8 mouse cellular contexts compared by ENCODE assay signal in genomic region chr6:125009181-125010073, GRCm38 (mm10). TPM values are rescaled to one million over a fixed set of nuclear protein-coding genes. Genes with fewer than 3 reads are reported as not detected.
DNase-seq lines count a peak whose midpoint lies in the region; ATAC-seq and TF ChIP-seq lines count a peak whose summit lies in the region.

No protein-coding gene starts in this region.

- ATAC-seq in heart, embryonic 16.5 days (replicated peaks; ENCODE audit: extremely low read depth, insufficient read depth, low FRiP score) = peak; percentile 82
- ATAC-seq in lung, embryonic 14.5 days (ENCODE audit: insufficient read depth) = peak; percentile 85
- peak; percentile 62 for ATAC-seq in neutrophil, adult 5-6 weeks (ENCODE audit: extremely low read depth, insufficient number of reproducible peaks, low FRiP score, poor library complexity, severe bottlenecking)

- H3K36me3 ChIP-seq in ES-Bruce4 (ENCODE audit: control insufficient read depth, insufficient read depth, low read length, poor library complexity, severe bottlenecking) = peaks cover 6% of the 10 kb centered on the region
- peaks cover 14% of the 10 kb centered on the region for H3K36me3 ChIP-seq in heart, embryonic 16.5 days (ENCODE audit: control insufficient read depth, insufficient read depth)
- H3K36me3 ChIP-seq in lung, embryonic 14.5 days (ENCODE audit: insufficient read depth) = peaks cover 30% of the 10 kb centered on the region

- peak; percentile 63 for DNase-seq in c-Kit-positive CD71-negative TER-119-negative erythroid progenitor cells, embryonic 14.5 days (ENCODE audit: low read depth)
- DNase-seq in fibroblast of lung, adult 2 months (ENCODE audit: low read depth) = peak; percentile 33
- DNase-seq in kidney, postnatal 25 days = peak; percentile 90 to 96
- DNase-seq in lung, embryonic 14.5 days = peak; percentile 90
- DNase-seq in testis, postnatal 10 days (ENCODE audit: low spot score) = peak; percentile 85

- peak overlapping the region; percentile 83 for H3K4me2 ChIP-seq in heart, embryonic 16.5 days (ENCODE audit: low read depth, low read length)
- peak overlapping the region; percentile 84 for H3K4me2 ChIP-seq in lung, embryonic 14.5 days

- peak overlapping the region; percentile 47 for H3K27ac ChIP-seq in ES-Bruce4 (ENCODE audit: insufficient read depth, low read length)
- H3K27ac ChIP-seq in heart, embryonic 16.5 days (ENCODE audit: low read length) = peak overlapping the region; percentile 99
- H3K27ac ChIP-seq in lung, embryonic 14.5 days (ENCODE audit: low read depth) = peak overlapping the region; percentile 98

- H3K9me3 ChIP-seq in ES-Bruce4 (replicated peaks; ENCODE audit: control insufficient read depth, insufficient read depth, low read length, poor library complexity, severe bottlenecking) = no peaks in the 10 kb centered on the region
- H3K9me3 ChIP-seq in heart, embryonic 16.5 days (replicated peaks; ENCODE audit: control insufficient read depth, low read length) = no peaks in the 10 kb centered on the region
- no peaks in the 10 kb centered on the region for H3K9me3 ChIP-seq in lung, embryonic 14.5 days (ENCODE audit: low read depth, low read length)

- H3K9ac ChIP-seq in ES-Bruce4 (ENCODE audit: low read depth, poor library complexity, severe bottlenecking) = peak overlapping the region; percentile 98
- peak overlapping the region; percentile 94 for H3K9ac ChIP-seq in heart, embryonic 16.5 days (ENCODE audit: low read length)
- H3K9ac ChIP-seq in lung, embryonic 14.5 days = peak overlapping the region; percentile 90

- TF ChIP-seq CTCF in ES-Bruce4 (IDR thresholded peaks at IDR 0.05; ENCODE audit: low read depth, low read length) = no peak
- TF ChIP-seq CTCF in lung, embryonic 14.5 days (IDR thresholded peaks at IDR 0.05; ENCODE audit: low read depth) = no peak

- no peak for TF ChIP-seq EP300 in ES-Bruce4 (IDR thresholded peaks at IDR 0.05; ENCODE audit: insufficient read depth, low read depth, low read length)

- no peaks in the 10 kb centered on the region for H3K27me3 ChIP-seq in ES-Bruce4 (ENCODE audit: control insufficient read depth, insufficient read depth, low read length, poor library complexity, severe bottlenecking)
- no peaks in the 10 kb centered on the region for H3K27me3 ChIP-seq in heart, embryonic 16.5 days (ENCODE audit: control insufficient read depth, insufficient read depth, low read length)
- H3K27me3 ChIP-seq in lung, embryonic 14.5 days (ENCODE audit: insufficient read depth, low read length) = no peaks in the 10 kb centered on the region

- H3K4me1 ChIP-seq in ES-Bruce4 (ENCODE audit: control insufficient read depth, insufficient read depth, low read length) = peaks cover 2% of the 10 kb centered on the region
- H3K4me1 ChIP-seq in heart, embryonic 16.5 days (ENCODE audit: control insufficient read depth, insufficient read depth, low read length) = peaks cover 14% of the 10 kb centered on the region
- H3K4me1 ChIP-seq in lung, embryonic 14.5 days (ENCODE audit: insufficient read depth) = no peaks in the 10 kb centered on the region

- TF ChIP-seq POLR2A in ES-Bruce4 (IDR thresholded peaks at IDR 0.05; ENCODE audit: insufficient read depth, low read length) = no peak

- WGBS in heart, embryonic 16.5 days = under 1% methylated on average over 62 of the region's 78 CpGs
- WGBS in lung, embryonic 14.5 days = under 1% methylated on average over 74 of the region's 78 CpGs

- peak overlapping the region; percentile 86 for H3K4me3 ChIP-seq in ES-Bruce4 (ENCODE audit: low read depth, low read length)
- H3K4me3 ChIP-seq in heart, embryonic 16.5 days (ENCODE audit: low read length) = peak overlapping the region; percentile 79
- H3K4me3 ChIP-seq in lung, embryonic 14.5 days (ENCODE audit: low read depth, low read length) = peak overlapping the region; percentile 78

RNA-seq across cellular contexts. Expression of gene Zfp384, which starts 0.5 kb away (rescaled TPM):
- polyA plus RNA-seq in ES-Bruce4 (2011; ENCODE audit: insufficient read depth, insufficient read length, low read depth, missing spikeins) = 32.4 and 33.8 TPM in 2 replicates
- polyA plus RNA-seq in heart, embryonic 16.5 days (2015; fragmentation: Nextera tagmentation; extraction: Ambion mirVana) = 8.7 and 9.6 TPM in 2 replicates
- 13.2 and 14.8 TPM in 2 replicates for polyA plus RNA-seq in lung, embryonic 14.5 days (2014; fragmentation: Nextera tagmentation; extraction: Ambion mirVana)
- 45.1 and 58.1 TPM in 2 replicates for total RNA-seq in neutrophil, adult 5-6 weeks (2017)

RNA-seq across cellular contexts. Expression of gene Pianp, which starts 12.9 kb away (rescaled TPM):
- polyA plus RNA-seq in ES-Bruce4 (2011; ENCODE audit: insufficient read depth, insufficient read length, low read depth, missing spikeins) = 14.3 and 21.4 TPM in 2 replicates
- polyA plus RNA-seq in heart, embryonic 16.5 days (2015; fragmentation: Nextera tagmentation; extraction: Ambion mirVana) = 0.54 and 0.70 TPM in 2 replicates
- polyA plus RNA-seq in lung, embryonic 14.5 days (2014; fragmentation: Nextera tagmentation; extraction: Ambion mirVana) = 0.39 and 0.59 TPM in 2 replicates
- not detected in 2 replicates for total RNA-seq in neutrophil, adult 5-6 weeks (2017)

RNA-seq across cellular contexts. Expression of gene Ing4, which starts 30.1 kb away (rescaled TPM):
- polyA plus RNA-seq in ES-Bruce4 (2011; ENCODE audit: insufficient read depth, insufficient read length, low read depth, missing spikeins) = 44.0 and 54.7 TPM in 2 replicates
- polyA plus RNA-seq in heart, embryonic 16.5 days (2015; fragmentation: Nextera tagmentation; extraction: Ambion mirVana) = 77.5 and 89.0 TPM in 2 replicates
- 97.9 and 101 TPM in 2 replicates for polyA plus RNA-seq in lung, embryonic 14.5 days (2014; fragmentation: Nextera tagmentation; extraction: Ambion mirVana)
- 136 and 143 TPM in 2 replicates for total RNA-seq in neutrophil, adult 5-6 weeks (2017)

RNA-seq across cellular contexts. Expression of gene Acrbp, which starts 40.1 kb away (rescaled TPM):
- polyA plus RNA-seq in ES-Bruce4 (2011; ENCODE audit: insufficient read depth, insufficient read length, low read depth, missing spikeins) = 25.3 and 25.7 TPM in 2 replicates
- polyA plus RNA-seq in heart, embryonic 16.5 days (2015; fragmentation: Nextera tagmentation; extraction: Ambion mirVana) = 8.0 TPM in 2 replicates
- polyA plus RNA-seq in lung, embryonic 14.5 days (2014; fragmentation: Nextera tagmentation; extraction: Ambion mirVana) = 13.6 TPM in 2 replicates
- 26.8 and 32.7 TPM in 2 replicates for total RNA-seq in neutrophil, adult 5-6 weeks (2017)

RNA-seq across cellular contexts. Expression of gene Cops7a, which starts 44.1 kb away (rescaled TPM):
- 145 and 154 TPM in 2 replicates for polyA plus RNA-seq in ES-Bruce4 (2011; ENCODE audit: insufficient read depth, insufficient read length, low read depth, missing spikeins)
- polyA plus RNA-seq in heart, embryonic 16.5 days (2015; fragmentation: Nextera tagmentation; extraction: Ambion mirVana) = 141 and 145 TPM in 2 replicates
- 147 and 155 TPM in 2 replicates for polyA plus RNA-seq in lung, embryonic 14.5 days (2014; fragmentation: Nextera tagmentation; extraction: Ambion mirVana)
- total RNA-seq in neutrophil, adult 5-6 weeks (2017) = 19.1 and 23.7 TPM in 2 replicates

Comparison
In these comparisons a context has a peak if more than half of its experiments do, and no peak if none do; other contexts are left out.
1. Peak in every context shown above with its lines: DNase-seq, ATAC-seq, H3K4me3 ChIP-seq and H3K27ac ChIP-seq.
2. H3K27ac ChIP-seq: peak in every context shown above with its lines; median percentile 99 in heart, embryonic 16.5 days; 98 in lung, embryonic 14.5 days; 47 in ES-Bruce4.
3. DNase-seq: peak in every context shown above with its lines; median percentile 93 in kidney, postnatal 25 days; 90 in lung, embryonic 14.5 days; 85 in testis, postnatal 10 days; 63 in c-Kit-positive CD71-negative TER-119-negative erythroid progenitor cells, embryonic 14.5 days; 33 in fibroblast of lung, adult 2 months.